Mouse (Mus musculus): ENCODE measurements around the gene Vps29.

DNA sequence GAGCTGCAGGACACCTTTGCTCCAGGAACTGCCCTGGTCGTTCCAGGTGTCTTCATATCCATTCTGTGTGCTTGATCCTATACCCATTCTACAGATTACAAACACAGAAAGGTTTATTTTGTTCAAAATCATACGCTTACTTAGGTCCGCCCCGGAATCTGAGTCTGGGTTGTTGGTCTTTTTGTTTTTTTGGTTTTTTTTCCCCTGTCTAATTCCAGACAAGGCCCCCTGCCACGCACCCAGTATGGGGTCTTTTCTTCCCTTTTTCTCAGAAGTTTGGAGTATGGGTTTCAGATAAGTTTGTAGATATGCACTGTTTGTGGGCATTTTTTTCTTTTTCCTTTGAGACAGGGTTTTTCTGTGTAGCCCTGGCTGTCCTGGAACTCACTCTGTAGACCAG is 18.7 kb downstream of the Vps29 start:
- no peak for TF ChIP-seq CTCF (IDR thresholded peaks at IDR 0.05; ENCODE audit: extremely low read depth, insufficient read depth, insufficient read length, insufficient replicate concordance)
- no peak for TF ChIP-seq POLR2A (IDR thresholded peaks at IDR 0.05; ENCODE audit: low read depth, low read length)
